Mouse (Mus musculus) Patski (cell line): Measurements from ENCODE around the gene Ndufs4. TPM values are rescaled to one million over a fixed set of nuclear protein-coding genes. Genes with fewer than 3 reads are reported as not detected.
A peak's percentile ranks its signal among the peaks of the same experiment; 100 is the strongest.

Source experiments
- ATAC-seq: fragments of 100-300 bp; one replicate; pipeline ENCODE4 v1.8.0; 2021
- CTCF ChIA-PET: fragments of 350-600 bp; sonication (Branson Sonifier 250); formaldehyde crosslinking; loops from one replicate; lab custom pipeline; 2022; ENCODE audit warnings: inconsistent platforms; lab: Charles Lee
- POLR2A ChIA-PET: fragments of 350-600 bp; sonication (Branson Sonifier 250); formaldehyde crosslinking; loops from one replicate; lab custom pipeline; 2022; ENCODE audit warnings: antibody characterized with exemption, inconsistent platforms; lab: Charles Lee
- DNase-seq: peaks from one replicate; pipeline ENCODE4 v3.0.0-alpha.2; 2011; ENCODE audit warnings: low read depth, low spot score
- H3K27me3 ChIP-seq: fragments of 371-371 bp; one replicate; pipeline ENCODE4 v1.5.1; 2021
- CTCF ChIP-seq: fragments of 100-300 bp; IDR thresholded peaks from one replicate; pipeline ENCODE4 v1.5.1; 2021
- in situ Hi-C: fragments of 300-500 bp; cut with MboI; formaldehyde crosslinking; loops from 3 replicates; pipeline ENCODE4 v1.11.1; 2018; ENCODE audit warnings: low pct_unique_long_range_greater_than_20kb, mixed read lengths
- polyA plus RNA-seq: library from polyadenylated mRNA; unstranded; gene quantifications from one replicate; pipeline ENCODE4 v1.2.3, GENCODE M21; 2021

Gene Ndufs4
- polyA plus RNA-seq, 1 experiment from 2014 or later = 352 TPM

DNA sequence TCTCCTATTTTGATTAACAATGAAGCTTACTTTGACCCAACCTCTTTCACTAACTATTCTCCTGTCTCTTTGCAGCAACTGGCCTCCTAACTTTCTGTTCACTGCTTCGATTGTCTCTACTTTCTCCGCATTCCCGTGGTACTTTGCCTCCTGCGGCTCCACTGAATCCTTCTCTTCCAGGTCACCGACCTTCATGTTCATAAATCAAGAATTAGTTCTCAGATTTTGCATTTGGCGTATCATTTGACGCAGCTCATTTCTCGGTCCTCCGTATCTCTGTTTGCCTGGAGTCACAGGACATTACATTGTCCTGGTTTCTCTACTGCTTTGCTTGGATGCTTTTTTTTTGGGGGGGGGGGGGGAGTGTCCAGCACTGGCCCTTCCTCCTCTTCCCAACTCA lies 9.2 kb upstream of the Ndufs4 start:
- CTCF ChIA-PET = interaction anchor here (1.2 kb wide), 1 partner anchor 27 kb away, joined by 4 read pairs; no protein-coding TSS in a partner anchor

DNA sequence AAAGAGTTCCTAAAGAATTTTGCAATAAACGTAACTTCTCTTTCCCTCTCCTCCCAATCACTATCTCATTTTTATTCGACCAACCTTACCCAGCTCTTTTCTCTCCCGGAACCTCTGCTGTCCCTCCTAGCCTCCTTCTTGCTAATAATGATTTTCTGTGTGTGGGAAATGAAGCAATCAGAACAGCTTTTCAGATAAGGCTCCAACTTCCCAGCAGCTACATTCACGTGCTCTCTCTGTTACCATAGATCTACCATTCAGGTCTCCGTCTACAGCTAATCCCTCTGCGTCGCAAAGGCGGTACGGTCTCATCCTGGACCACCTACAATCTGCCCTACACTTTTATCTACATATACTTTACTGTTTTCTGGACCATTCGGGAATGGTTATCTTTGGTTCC lies 8.8 kb upstream of the Ndufs4 start:
- ChIA-PET POLR2A (interaction anchor here (0.6 kb wide), 2 partner anchors 96 to 389 kb away, joined by 3 to 6 read pairs; no protein-coding TSS in a partner anchor), CTCF (interaction anchor here (1.2 kb wide), 1 partner anchor 28 kb away, joined by 4 read pairs; no protein-coding TSS in a partner anchor)

More for the DNA sequence above, 9.2 kb upstream of the Ndufs4 start:
- POLR2A ChIA-PET = interaction anchor here (0.6 kb wide), 2 partner anchors 96 to 389 kb away, joined by 3 to 6 read pairs; no protein-coding TSS in a partner anchor
- no peaks in the 10 kb centered on the region for H3K27me3 ChIP-seq
- no peak for TF ChIP-seq CTCF
- DNase-seq = no peak
- no peak for ATAC-seq
- in situ Hi-C loops = no loop called here

DNA sequence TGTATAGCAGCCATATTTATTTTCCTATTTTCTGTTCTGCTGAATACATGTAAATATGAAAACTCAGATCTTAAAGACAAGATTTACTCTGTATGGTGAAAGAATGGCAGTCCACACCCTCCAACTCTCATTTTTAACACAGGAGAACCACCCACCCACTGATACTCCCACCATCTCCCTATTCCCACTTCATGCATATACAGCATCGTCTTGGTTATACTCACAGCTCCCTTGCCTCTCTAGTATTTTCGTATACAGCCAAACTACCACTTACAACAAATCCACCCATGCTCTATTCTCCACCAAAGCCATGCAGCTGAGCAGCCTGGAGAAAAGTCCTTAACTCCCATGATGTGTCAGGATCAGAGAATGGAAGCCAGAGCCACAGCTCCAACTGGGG lies 6.7 kb upstream of the Ndufs4 start:
- ATAC-seq (no peak), DNase-seq (no peak)
- ChIA-PET POLR2A (no interaction called here), CTCF (interaction anchor here (0.8 kb wide), 1 partner anchor 14 kb away, joined by 3 read pairs; no protein-coding TSS in a partner anchor)
- in situ Hi-C loops = no loop called here
- no peaks in the 10 kb centered on the region for H3K27me3 ChIP-seq
- no peak for TF ChIP-seq CTCF

More for the DNA sequence above, 8.8 kb upstream of the Ndufs4 start:
- ATAC-seq = no peak
- in situ Hi-C loops = no loop called here
- TF ChIP-seq CTCF = no peak
- no peaks in the 10 kb centered on the region for H3K27me3 ChIP-seq
- DNase-seq = no peak

DNA sequence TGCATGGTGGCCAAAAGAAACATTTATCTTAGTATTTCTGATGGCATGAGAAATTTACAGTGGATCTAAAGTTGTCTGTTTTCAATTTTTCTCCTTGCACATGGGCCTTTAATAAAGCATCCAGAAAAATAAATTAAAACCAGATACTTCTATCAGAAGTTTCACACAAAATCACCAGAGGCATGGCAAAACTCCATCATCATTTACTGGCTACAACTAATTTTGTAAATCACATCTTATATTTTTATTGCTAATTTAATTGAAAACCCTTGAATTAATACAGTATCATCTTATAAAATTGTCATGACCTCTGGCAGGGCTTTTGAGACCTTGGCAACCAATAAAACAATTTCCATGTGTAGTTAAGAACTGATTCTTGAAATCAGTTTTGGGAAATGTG lies 4.4 kb upstream of the Ndufs4 start:
- TF ChIP-seq CTCF = no peak
- no peaks in the 10 kb centered on the region for H3K27me3 ChIP-seq
- in situ Hi-C loops = no loop called here
- DNase-seq (no peak), ATAC-seq (no peak)
- CTCF ChIA-PET = no interaction called here
- POLR2A ChIA-PET = no interaction called here

DNA sequence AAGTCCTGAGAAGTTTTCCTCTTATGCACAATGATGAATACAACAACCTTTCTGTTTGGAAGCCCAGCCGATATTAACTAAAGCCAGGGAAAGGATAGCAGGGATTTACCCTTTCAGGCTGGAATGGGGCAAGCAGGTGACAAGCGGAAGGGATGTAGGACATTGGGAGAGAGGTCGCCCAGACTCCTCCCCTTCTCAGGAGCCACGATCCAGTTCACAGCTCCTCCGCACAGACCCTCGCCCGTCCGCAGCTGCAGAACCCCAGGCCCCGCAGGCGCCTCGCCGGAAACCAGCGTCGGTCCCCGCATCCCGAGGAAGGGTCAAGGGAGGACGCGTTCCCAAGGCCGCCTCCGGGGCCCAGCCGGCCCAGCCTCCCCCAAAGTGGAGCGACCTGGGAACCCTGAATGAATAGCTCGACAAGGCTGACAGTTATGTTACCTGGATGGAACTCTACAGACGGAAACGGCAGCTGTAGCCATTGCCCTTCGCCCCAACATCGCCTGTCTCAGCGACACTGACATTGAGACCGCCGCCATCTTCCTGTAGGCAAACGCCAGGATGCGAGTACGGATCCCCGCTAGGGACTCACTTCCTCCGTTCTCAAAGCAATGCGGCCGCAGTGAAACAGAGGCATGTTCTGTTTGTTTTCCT lies 412 bp downstream of the Ndufs4 start:
- DNase-seq = peak; percentile 62
- peak; percentile 65 for ATAC-seq
- ChIA-PET CTCF (interaction anchor here (1.6 kb wide), 1 partner anchor 370 kb away, joined by 5 read pairs; no protein-coding TSS in a partner anchor), POLR2A (interaction anchor here (0.6 kb wide), 1 partner anchor 331 kb away, joined by 3 read pairs; no protein-coding TSS in a partner anchor)
- TF ChIP-seq CTCF = no peak
- in situ Hi-C loops = loop anchor here (5.0 kb wide), 1 partner anchor 310 kb away; no protein-coding TSS in a partner anchor
- H3K27me3 ChIP-seq = no peaks in the 10 kb centered on the region

DNA sequence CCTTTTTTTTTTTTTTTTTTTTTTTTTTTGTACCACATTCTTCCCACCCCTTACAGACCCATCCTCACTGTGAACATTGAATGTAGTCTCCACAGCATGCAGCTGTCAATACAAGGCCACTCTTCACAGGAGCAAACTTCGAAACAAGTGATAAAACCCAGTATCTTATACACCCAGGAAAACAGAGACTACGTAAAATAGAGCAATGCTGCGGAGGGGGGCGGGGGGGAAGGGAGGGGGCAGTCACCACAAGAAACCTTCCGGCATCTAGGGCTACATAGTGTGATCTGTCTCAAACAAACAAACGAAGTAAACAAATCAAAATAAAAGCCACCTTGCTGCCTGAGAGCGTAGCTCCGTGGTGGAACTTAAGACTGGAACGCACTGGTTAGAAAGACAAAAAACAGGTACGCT lies 977 bp downstream of the Ndufs4 start:
- CTCF ChIA-PET = no interaction called here
- in situ Hi-C loops = loop anchor here (5.0 kb wide), 1 partner anchor 310 kb away; no protein-coding TSS in a partner anchor
- TF ChIP-seq CTCF = no peak
- no peak for ATAC-seq
- DNase-seq = no peak
- no peaks in the 10 kb centered on the region for H3K27me3 ChIP-seq
- POLR2A ChIA-PET = interaction anchor here (0.6 to 1.1 kb wide), 2 partner anchors 63 to 330 kb away, joined by 3 read pairs; no protein-coding TSS in a partner anchor

DNA sequence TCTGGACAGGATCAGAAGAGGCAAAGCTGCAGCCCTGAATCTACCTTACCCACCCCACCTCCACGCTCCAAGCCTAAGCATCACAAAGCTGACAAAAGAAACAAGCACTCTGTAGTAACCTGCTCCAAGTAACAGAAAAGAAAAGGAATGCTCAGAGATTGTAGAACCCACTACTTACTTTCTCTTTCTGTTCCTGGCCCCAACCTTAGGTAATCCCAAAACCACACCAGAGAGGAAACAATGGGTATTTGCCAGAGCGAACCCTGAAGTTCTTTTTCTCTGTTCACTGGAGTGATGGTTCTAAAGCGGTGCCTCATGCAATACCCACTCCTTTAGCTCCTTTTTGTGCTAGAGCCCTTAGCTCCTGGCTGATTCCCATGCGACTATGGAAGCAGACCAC lies 11.5 kb downstream of the Ndufs4 start:
- in situ Hi-C loops = no loop called here
- no peak for TF ChIP-seq CTCF
- ChIA-PET CTCF (interaction anchor here (1.1 to 1.2 kb wide), 2 partner anchors 10 to 12 kb away, joined by 3 read pairs; partner anchors contain the start of gene Ndufs4), POLR2A (no interaction called here)
- ATAC-seq (no peak), DNase-seq (no peak)
- no peaks in the 10 kb centered on the region for H3K27me3 ChIP-seq

DNA sequence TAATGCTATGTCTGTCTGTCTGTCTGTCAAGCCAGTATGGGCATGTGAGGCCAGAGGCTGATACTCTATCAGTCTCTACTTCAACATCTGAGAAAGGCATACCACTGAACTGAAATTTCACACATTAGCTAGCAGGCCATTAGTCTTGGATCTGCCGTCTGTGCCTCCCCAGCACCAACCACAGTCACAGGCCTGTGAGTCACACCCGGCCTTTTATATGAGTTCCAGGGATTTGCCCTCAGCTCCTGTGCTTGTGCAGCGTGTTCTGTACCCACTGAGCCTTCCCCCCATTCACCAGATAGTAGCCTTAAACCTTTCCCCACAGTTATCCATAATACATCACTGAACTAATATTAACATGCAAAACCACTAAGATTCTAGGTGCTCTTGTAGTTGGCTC lies 26.0 kb downstream of the Ndufs4 start:
- ChIA-PET POLR2A (no interaction called here), CTCF (interaction anchor here (1.2 to 1.5 kb wide), 3 partner anchors 11 to 41 kb away, joined by 3 to 4 read pairs (median 3); no protein-coding TSS in a partner anchor)
- TF ChIP-seq CTCF = no peak
- in situ Hi-C loops = no loop called here
- DNase-seq (peak; percentile 38), ATAC-seq (peak; percentile 83)
- no peaks in the 10 kb centered on the region for H3K27me3 ChIP-seq

DNA sequence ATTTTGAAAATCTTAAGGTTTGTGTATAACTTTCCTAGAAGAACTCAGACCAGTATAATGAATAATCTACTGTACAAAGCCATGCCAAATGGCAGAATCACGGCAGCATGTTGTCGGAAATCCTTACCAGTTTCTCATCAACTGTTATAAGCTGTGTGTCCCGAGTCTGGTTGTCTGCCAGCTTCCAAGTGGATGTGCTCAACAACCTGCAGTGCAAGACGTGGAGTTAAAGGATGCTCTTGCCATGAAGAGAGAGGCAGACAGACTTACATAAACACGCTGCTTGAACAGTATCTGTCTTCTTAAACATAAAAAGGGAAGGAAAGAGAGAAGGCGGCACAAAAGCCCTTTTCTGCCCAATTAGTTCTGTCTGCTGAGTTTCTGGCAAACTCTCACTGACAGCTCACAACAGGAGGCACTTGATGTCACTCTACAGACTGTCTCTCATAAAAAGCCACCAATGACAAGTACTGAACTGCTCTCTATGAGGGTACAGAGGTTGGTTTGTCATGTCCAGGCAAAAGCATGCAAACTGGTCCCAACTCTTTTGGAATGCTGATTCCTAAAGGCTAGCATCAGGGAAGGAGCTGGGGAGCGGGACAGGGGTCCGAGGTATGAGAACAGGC lies 36.6 kb downstream of the Ndufs4 start:
- POLR2A ChIA-PET = no interaction called here
- ATAC-seq = no peak
- H3K27me3 ChIP-seq = no peaks in the 10 kb centered on the region
- TF ChIP-seq CTCF = no peak
- in situ Hi-C loops = no loop called here
- DNase-seq = no peak
- CTCF ChIA-PET = interaction anchor here (0.8 to 0.9 kb wide), 2 partner anchors 10 to 20 kb away, joined by 3 to 5 read pairs; no protein-coding TSS in a partner anchor

DNA sequence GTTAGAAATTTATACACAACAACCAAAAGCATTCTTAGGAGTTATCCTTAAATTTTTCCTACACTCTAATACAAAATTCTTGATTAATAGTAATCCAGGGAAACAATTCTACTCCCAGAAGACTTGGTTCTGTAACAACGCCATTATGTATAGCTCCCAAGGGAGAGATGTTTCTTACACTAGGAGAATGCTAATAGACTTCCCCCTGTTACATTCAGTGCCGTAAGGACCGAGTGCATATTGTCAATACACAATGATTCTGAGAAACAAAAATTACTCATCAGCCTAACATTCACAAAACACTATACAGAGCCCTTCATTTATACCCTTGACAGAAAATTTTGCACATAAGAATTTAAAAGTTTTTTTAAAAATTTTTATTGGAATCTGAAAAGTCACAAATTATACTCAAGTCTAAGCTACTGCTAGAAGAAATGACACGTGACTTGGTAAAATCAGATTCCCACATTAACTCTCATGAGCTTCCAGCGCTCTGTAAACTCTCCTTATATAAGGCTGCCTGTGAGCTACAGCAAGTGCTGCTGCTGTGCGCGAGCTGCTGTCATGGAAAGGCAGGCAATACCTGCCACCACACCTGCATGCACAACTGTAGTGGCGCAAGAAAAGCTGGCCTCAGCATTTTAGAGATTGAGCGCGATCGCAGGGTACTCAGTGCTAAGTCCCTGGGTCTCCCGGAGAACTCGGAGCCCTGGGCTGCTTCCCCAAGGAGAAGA lies 42.9 kb downstream of the Ndufs4 start:
- TF ChIP-seq CTCF = no peak
- in situ Hi-C loops = no loop called here
- POLR2A ChIA-PET = no interaction called here
- ATAC-seq (no peak), DNase-seq (no peak)
- CTCF ChIA-PET = interaction anchor here (0.7 to 1.9 kb wide), 5 partner anchors 9 to 19 kb away, joined by 3 to 4 read pairs (median 3); no protein-coding TSS in a partner anchor
- no peaks in the 10 kb centered on the region for H3K27me3 ChIP-seq
